Mouse (Mus musculus) forelimb bud, embryonic 11.5 days (tissue): ENCODE data around the gene Nemp1.
"Not testable (repeated sequence)": the region's sequence is repeated elsewhere in the genome, so short reads cannot be mapped to it uniquely, and the experiment has no call there.

ENCODE experiments used
- DNase-seq: peaks from one replicate; pipeline ENCODE4 v3.0.0-alpha.2; 2012; ENCODE audit warnings: low read depth, low spot score

The Nemp1 gene

DNA sequence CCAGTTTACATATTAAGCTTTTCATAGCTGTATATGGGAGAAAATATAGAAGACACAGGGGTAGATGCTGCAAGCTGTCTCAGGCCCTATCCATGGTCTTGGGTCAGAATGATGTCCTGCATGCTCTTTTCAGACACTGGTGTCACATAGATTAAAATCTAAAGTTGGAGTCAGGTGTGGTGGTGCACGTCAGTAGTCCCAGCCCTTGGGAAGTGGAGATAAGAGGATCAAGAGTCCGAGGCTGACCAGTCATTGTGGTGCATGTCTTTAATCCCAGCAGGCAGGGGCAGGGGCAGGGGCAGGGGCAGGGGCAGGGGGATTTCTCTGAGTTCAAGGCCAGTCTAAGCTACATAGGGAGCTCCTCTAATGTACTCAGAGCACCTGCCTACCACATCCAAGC lies 20.9 kb upstream of the Nemp1 start:
- no peak for DNase-seq

DNA sequence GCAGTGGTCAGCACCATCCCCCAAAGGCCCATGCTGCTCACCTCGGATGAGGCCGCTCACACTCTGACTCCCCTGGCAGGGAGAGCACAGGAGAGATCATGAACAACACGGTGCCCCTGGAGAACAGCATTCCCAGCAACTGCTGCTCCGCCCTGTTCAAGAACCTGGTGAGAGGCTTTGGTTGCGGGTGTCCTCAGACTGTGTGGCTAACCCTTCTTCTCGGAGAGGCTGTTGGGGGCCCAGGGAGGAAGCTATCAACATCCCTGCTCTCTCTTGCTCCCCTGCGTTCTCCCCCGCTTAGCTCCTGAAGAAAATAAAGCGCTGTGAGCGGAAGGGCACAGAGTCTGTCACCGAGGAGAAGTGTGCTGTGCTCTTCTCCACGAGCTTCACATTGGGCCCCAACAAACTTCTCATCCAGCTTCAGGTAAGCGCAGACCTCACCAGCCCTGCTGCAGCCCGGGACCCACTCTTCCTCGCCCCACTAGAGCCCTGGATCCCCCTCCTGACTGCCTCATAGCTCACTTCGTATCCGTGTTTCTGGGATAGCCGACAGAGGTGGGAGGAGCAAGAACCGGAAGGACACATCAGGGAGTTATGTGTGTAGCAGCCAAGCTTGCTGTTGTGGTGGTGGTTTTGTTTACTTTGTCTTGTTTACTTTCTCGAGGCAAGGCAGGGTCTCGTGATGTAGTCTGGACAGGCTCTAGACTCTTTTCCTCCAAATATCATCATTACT lies 13.6 kb upstream of the Nemp1 start:
- DNase-seq = no peak

DNA sequence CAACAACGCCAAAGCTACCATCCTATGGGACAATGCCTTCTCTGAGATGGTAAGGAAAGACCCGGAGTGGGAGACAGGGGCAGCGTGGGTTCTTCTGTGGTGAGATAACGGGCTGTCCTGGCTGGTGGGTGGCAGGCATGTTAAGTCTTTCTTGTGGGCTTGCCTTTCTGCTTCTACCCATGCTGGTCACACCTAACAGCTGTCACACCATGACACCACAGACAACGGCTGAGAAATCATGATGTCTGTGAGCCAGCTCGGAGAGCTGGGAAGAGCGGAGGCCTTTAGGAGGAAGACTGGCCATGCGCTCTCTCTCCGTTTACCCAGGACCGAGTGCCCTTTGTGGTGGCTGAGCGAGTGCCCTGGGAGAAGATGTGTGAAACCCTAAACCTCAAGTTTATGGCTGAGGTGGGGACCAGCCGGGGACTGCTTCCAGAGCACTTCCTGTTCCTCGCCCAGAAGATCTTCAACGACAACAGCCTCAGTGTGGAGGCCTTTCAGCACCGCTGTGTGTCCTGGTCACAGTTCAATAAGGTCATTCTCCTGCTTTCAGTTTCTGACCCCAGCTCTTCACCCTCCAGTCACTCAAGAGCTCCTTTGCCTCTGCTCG lies 11.6 kb upstream of the Nemp1 start:
- DNase-seq = no peak

DNA sequence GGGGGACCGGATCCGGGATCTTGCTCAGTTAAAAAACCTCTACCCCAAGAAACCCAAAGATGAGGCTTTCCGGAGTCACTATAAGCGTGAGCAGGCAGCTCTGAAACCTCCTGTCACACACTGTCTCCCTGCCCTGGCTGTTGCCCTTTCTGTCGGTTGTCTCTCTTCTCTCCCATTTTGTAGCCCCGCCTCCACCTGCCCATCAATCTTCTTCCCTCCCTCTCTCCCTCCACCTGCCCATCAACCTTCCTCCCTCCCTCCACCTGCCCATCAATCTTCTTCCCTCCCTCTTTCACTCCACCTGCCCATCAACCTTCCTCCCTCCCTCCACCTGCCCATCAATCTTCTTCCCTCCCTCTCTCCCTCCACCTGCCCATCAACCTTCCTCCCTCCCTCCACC lies 9.1 kb upstream of the Nemp1 start:
- not testable (repeated sequence) for DNase-seq

DNA sequence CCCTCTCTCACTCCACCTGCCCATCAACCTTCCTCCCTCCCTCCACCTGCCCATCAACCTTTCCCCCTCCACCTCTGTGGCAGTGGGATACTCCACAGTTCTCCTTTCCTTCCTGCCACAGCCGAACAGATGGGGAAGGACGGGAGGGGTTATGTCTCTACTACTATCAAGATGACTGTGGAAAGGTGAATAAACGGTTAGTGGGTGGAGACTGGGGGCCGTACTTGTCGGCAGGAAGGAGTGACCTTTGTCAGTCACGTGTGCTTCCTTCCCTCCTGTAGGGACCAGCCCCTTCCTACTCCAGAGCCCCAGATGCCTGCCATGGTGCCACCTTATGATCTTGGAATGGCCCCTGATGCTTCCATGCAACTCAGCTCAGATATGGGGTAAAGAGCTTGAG lies 8.6 kb upstream of the Nemp1 start:
- DNase-seq = no peak

DNA sequence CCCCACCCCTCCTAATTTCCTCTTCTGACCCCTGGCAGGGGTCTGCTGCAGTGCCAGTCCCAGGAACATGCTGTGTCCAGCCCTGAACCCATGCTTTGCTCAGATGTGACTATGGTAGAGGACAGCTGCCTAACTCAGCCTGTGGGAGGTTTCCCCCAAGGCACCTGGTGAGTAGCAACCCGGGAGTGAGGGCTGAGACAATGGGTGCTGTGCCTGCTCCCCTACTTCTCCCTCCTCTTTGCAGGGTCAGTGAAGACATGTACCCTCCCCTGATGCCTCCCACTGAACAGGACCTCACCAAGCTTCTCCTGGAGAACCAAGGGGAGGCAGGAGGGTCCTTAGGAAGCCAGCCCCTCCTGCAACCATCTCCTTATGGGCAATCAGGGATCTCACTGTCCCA lies 7.2 kb upstream of the Nemp1 start:
- no peak for DNase-seq

DNA sequence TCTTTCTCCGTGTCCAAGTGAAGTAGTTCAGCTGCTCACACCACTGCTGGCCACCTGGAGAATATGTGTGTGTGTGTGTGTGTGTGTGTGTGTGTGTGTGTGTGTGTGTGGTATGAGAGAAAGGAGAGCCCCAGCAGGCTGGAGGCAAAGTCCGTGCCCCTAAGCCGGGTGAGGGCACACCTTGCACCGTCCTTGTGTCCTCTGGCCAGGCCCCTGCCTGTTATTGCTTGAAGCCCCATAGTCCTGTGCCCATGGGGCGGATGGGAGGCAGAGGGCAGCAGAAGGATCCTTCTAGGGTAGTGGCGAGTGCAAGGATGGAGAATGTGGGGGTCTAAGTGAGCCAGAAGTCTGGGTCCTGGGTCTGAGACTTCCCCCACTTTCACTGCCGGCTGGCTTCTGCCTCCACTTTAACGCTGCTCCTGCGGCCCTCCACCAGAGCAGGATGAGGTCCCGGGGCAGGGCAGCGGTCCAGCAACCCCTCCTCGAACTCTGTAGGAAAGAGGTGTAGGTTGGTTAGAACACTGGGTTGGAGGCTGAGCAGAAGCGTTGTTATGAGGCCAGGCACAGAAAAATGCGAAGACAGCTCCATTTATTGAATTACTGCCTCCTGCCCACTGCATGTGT lies 5.3 kb upstream of the Nemp1 start:
- DNase-seq = no peak

DNA sequence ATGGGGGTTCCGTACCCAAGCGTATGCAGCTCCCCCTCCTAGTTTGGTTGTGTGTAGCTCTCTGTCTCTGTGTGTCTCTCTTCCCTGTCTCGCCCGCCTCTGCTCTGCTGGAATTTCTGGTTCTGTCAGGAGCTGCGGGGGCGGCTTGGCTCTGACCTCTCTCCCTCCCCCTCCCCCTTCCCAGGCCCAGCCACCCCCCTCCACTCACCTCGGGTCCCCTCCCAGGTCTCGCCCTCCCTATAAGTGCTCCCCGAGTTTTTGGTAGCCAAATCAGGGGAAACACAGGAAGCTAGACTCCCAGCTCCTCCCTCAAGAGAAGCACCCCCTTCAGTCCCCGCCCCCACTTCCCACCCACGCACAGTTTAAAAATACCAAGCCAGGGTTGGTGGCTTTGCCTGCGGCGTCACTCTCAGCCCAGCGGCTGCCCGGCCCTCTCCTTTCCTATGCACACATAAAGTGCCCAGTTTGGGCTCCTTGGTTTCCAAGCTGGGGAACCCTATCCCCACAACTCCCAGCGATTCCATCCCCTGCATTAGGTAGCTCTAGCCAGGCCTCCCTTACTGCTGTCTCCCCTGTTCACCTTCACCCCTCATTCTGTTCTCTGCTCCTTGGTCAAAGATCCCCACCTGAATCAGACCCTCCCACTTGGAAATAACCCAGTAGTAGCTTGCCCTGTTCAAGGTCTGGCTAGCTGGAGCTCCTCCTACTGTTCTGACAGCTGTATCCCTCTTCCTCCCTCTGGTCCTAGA lies 4.6 kb upstream of the Nemp1 start:
- DNase-seq = peak; percentile 43

DNA sequence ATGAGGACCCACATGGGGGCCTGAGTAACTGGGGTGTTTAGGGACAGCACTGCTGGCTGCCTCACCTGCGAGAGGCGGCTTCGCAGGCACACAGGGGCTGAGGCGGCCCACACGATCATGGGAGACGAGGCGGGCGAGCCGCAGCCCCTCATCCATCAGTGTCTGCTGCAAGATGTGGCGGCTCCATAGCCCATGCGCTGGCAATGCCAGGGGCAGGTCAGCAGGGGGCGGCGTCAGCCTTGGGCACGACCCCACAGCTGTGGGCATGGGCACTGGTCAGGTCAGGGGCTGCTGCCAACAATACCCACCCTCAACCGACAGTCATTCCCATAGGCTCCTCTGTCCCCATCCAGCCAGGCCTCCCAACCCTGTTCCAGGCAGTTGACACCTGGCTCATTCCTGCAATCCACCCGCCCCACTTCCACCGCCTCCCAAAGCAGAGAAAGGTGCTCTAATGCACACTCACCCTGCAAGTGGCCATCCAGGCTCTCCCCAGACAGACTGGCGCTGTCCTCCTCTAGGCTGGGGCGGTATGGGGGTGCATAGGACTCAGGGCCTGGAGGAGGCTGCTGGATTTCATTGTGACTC lies 3.9 kb upstream of the Nemp1 start:
- no peak for DNase-seq

DNA sequence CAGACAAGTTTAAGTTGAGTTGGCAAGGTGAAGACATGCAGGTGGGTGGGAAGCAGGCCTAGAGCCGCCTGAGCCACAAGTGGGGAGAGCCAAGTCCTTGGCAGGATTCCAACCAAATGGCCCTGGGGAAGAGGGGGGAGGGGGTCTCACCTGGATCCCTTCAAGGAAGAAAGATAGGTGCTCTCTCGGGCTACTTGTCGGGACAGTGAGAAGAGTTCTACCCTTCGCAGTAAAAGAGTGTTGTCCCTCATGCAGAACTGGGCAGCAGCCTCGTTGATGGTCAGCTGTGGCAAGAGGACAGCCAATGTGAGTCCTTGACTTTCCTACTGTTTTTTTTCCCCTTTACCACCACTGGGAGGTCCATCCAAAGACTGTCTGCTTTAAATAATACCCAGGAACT lies 3.1 kb upstream of the Nemp1 start:
- DNase-seq = no peak

DNA sequence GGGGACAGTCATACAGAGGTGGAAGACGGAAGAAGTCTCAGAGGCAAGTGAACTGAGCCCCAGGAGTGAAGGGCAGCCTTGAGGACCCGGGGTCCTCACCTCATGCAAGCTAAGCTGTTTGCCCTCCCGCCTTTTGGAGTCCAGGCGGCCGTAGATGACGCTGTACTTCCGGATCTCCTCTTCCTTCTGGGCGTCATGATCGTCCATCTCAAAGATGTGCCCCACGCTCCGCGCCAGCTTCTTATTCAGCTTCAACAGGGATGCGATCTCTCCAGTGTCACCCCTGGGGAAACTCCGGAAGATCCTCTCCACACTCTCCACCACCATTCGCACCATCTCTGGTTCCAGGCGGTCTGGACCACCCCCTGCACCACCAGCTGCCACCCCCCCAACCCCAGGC lies 2.5 kb upstream of the Nemp1 start:
- no peak for DNase-seq

DNA sequence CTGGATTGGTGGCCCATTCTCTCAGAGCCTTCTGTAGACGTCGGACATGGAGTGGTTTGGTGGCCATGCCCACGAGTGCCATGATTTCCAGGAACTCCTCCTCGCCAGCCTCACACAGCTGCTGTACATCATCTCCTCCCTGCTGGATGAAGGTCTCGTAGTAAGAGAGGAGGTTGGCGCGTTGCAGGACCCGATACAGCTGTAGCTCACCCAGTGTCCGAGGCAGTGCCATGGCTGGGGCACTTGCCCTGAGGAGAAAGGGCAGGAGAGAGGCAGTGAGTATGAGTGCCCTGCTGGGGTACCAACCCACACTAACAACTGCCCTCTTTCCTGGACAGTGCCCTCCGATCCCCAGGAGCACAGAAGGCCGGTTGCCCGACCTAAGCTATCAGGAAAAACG lies 1.8 kb upstream of the Nemp1 start:
- DNase-seq = no peak

DNA sequence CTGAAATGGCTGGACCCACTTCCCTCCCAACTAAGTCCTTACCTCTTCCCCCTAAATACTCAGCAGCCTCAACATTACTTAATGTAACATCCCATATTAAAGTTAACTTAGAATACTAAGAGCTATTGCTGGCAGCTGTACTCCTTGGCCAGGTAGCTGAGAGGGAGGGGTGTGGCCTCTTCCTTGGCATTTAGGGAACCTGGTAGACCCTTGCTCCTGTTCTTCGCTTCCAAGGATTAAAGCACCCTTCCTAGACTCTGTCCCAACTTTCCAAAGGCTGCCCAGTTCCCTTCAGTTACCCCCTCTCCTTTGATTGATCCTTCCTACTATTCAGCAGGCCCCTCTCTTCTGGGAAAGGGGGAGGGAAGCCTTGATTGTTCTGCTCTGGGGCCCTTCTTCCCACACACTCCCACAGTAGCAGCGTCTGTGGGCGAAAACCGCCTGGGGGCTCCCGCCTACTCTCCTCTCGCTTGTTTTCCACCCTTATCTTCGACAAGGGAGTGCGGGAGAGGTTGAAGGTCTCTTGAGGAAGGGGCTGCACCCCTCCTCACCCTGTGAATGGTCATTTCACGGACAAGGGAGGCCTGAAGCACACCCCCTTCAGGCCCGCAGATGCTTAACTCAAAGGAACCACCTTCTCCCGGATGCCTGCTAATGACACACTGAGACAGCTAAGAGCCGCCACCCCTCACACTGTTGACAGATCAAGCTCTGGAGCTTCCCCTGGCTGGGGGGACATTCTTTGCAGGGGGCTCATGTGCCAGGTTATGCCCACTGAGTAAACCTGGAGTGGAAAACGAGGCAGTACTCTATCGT lies 1.1 kb upstream of the Nemp1 start:
- no peak for DNase-seq

DNA sequence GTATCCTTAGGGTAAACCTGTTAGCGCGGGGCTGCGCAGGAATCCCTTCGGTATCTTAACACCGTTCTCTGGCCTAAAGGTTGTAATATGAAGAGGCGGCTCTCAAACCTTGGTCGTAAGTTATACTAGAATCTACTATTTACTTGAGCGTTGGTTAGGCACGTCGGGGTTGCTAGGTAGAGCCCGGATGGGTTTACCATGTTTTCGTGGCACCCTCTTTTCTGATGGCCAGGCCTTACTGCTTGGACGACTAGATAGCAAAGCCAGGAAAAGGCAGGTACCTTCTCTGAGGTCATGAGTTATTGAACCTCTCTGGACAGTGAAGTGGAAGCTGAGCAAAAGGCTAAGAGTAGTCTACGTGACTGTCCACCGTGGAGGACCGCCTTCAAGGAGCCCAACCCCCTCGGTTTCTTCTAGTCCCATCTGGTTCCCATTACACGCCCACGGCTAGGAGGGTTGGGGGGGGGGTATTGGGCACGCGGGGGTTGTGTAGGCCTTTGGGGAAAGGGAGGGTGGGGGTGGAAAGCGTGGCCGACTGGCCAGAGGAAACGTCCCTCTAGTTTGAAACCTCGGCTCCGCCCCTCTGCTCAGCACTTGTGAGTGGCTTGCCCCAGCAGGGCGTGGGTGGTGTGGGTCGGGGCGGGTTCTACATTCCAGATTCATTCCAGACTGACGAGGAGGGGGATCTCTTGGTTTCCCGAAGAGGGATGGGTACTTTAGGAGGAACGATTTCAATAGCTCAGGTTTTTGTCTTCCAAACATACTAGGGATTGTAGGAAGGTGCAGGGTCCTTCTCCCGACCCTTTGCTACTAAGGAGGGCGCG lies 780 bp downstream of the Nemp1 start:
- peak; percentile 96 for DNase-seq

DNA sequence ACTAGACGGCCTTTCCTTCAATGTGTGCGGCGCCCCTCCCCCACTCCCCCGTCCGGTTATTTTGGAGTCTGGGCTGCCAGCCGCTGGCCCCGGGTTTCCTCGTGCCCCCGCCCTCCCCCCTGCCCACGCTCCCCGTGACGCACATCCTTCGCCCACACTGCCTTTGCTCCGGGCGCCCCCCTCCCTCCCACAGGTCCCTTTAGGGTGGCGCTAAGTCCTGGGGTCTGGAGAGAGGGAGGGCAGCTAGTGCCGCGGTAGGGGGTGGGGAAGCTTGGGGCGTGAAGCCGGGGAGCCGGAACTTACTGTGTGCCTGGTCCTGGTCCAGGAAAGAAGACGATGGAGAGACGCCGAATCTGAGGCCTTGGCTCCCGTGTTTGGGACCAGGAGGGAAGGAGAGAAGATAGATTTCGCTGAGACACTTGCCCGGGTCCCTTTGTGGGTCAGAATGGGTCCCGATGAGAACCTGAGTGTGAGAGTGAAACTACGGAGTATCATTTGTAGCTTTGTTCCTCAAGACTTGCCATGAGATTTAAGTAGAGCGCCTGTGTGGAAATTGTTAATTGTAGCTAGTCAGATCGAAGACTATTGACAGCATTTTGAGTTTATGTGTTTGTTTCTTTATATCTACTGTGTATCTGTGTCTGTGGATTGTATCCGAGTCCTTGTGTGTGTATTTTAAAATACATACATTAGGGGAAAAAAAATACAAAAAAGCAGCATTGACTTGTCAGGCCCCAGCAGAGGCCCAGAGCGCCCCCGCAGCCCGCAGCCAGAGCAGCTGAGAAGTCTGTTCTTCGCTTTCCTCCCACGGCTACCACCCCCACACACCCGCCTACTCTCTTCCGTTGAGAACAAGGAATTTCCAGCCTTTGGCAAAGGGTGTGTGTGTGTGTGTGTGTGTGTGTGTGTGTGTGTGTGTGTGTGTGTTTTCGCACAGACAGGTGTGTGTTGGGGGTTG lies 1.7 kb downstream of the Nemp1 start, which contains the start of gene Nab2:
TSS of gene Nab2 (minus strand) at position 476 of the 958 bp plus-strand sequence.
- peak; percentile 62 for DNase-seq

DNA sequence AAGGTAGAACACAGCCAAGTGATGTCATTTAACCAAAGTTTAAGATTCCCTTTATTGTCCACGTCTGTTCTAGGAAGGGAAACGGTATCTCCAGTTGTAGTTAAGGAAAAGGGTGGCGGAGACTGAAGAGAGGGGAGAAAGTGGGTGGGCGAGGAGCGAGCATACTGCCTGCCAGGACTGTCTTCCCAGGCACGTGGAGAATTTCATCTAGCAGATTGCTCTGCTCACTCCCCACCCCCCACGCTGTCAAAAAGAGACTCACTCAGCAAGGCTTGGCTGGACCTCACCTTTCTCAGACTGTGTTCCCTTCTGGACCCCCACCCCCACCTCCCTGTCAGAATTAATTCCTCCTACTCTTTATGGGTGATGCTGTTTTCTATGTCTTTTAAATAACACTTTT lies 2.5 kb downstream of the Nemp1 start:
- DNase-seq = no peak

DNA sequence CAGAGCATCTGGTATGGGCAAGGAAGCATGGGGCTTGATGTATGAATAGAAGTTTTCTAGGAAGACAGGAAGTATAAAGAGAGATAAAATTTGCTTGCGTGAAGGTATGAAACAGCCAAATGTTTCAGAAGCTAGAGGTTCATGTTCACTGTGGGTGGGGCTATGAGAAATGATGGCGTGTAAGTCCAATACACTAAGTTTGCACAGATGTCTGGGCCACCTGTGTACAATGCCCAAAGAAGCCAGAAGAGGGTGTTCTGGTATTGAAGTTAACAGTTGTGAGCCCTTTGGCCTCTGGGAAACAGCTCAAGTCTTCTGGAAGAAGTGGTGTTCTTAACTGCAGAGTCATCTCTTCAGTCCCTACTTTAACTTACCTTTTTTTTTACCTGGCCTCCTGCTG lies 3.5 kb downstream of the Nemp1 start:
- DNase-seq = no peak

DNA sequence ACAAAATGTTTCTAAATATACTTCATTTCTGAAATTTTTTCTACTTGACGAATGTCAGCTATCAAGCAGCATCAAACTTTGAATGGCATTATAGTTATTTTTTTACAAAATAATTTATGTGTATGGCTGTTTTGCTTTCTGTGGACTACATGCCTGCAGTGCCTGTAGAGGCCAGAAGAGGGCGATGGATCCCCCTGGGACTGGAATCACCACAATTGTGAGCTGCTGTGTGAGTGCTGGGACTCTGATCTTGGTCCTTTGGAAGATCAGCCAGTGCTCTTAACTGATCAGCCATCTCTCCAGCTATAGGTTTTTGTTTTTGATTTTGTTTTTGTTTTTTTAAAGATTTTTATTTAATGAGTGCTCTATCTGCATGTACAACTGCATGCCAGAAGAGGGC lies 4.6 kb downstream of the Nemp1 start:
- DNase-seq = no peak

DNA sequence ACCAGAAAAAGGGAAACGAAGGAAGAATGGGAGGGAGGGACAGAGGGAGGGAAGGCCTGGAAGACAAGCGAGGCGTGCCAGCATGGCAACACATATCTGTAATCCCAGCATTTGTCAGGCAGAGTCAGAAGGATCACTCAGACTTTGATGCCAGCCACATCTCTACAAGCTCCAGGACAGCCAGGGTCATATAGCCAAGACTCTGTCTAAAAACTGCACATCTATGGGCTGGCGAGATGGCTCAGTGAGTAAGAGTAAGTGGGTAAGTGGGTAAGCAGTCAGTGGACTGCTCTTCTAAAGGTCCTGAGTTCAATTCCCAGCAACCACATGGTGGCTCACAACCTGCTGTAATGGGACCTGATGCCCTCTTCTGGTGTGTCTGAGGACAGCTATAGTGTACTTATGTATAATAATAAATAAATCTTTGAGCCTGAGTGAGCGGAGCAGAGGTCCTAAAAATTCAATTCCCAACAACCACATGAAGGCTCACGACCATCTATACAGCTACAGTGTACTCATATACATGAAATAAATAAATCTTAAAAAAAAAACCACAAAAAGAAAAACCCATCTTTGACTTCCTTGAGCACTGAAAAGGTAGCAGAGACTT lies 7.5 kb downstream of the Nemp1 start:
- DNase-seq = no peak
